Mouse (Mus musculus): Measurements from ENCODE around the gene Srpr. TPM values are rescaled to one million over a fixed set of nuclear protein-coding genes. Genes with fewer than 3 reads are reported as not detected.

The Srpr gene
- total RNA-seq, 2 experiments from 2014 or later, result 60.7 to 69.9 TPM

DNA sequence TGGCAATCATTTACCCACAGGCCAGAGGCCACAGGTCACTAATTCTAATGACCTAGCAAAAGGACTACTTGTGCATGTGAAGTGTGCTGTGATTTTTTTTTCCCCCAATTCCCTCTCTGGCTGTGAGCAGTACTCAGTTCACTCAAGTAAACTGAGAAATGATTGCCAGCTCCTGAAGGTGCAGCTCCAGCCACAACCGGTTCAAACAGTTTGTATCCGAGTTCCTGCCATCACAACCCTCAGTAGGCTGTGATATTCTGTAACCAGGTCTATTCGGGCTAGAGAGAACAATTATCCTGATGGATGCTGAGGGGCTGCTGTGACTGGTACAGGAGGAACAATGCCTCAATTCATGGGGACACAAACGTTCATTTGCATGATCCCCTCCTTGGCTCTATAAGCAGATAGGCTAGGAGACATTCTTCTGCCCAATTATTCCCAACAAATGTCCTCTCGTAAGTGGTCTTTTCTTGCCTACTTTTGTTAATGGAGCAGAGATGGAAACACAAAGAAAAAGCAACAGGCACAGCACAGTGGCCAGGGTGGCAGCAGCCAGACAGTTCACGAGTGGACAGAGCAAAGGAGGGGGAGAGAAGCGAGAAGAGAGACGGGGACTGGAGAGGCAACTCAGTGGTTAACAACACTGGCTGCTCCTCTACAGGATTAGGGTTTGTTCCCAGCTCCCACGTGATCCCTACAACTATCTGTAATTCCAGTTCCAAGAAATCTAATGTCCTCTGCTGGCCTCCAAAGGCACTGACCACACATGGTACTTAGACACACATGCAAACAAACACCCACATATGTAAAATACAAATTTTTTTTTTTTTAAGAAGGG, 33.0 kb upstream of the Srpr start:
- no peak for DNase-seq (ENCODE audit: extremely low spot score in 1 of 2, low spot score in 2 of 2)
- Histone ChIP-seq H3K27ac (peak overlapping the region; percentile 67), H3K4me3 (no peak overlapping the region)
- TF ChIP-seq CTCF (IDR thresholded peaks at IDR 0.05), result no peak; the same call in 1 of the 2 replicates
- intact Hi-C loops (cut with DNase I), result loop anchor here (2.0 to 10.0 kb wide), 3 partner anchors 134 to 1902 kb away; no protein-coding TSS in a partner anchor

DNA sequence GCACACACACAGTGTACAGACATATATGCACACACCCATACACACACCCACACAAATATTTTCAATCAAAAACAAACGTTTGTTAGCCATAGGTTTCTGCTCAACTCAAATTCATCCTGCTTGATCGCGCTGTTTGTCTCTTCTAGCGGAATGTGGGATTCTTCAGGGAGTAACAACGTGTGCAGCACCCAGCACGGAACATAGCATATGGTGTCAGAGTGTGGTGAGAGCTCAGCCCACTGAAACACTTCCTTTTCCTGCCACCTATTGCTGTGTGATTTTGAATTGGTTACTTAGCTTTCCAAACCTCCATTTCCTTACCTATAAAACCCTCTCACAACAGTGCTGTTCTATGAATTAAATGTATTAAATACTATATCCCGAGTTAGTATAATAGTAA, 29.9 kb upstream of the Srpr start:
- no peak overlapping the region for H3K27ac ChIP-seq
- H3K4me3 ChIP-seq, result no peak overlapping the region
- intact Hi-C loops (cut with DNase I), result no loop called here
- TF ChIP-seq CTCF (IDR thresholded peaks at IDR 0.05), result no peak
- DNase-seq (ENCODE audit: extremely low spot score in 1 of 2, low spot score in 2 of 2), result no peak

- no peak overlapping the region for H3K27ac ChIP-seq
- no peak overlapping the region for H3K4me3 ChIP-seq
- intact Hi-C loops (cut with DNase I), result no loop called here
- TF ChIP-seq CTCF (IDR thresholded peaks at IDR 0.05), result no peak
- no peak for DNase-seq (ENCODE audit: extremely low spot score in 1 of 2, low spot score in 2 of 2)
Observed at GRCm38 (mm10) chr9:35173331-35173730, 26.6 kb upstream of the Srpr start.

DNA sequence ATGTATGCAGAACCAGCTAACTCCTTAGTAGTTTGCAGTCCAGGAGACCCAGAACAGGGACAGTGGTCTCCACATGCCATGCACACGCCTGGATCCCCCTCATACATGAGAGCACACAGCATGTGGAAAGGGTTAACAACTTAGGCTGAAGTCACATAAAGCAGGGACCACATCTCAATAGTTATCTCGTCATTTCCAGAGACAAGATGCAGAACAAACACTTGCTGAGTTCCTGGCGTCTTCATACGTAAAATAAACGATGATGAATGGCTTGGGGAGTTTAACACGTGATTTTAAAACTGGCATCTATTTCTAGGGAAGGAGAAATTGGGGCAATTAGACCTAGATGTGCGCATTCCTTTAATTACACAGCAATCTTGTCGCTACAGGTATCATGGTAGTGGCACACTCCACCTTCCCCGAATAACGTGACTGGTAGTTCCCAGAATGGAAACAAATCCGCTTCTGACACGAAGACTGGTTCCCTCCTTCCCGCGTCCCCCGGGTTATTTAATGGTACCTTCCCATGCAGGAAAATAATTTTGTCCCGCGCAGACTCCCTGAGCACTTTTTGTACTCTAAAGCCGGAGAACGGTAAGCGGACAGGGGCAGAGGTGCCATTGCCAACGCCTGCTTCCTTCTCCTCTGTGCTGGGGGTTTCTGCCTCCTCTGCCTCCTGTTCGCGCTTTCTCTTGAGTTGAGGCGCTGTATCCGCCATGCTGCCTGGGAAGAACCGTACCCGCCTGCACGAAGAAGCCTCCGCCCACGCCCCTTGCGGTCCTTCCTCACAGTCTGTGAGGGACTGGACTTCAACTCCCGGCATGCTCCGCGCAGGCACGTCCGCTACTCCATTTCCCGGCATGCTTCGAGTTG, 24.5 kb upstream of the Srpr start, which contains the start of gene Dcps:
TSS of gene Dcps (minus strand) at position 811 of the 873 bp plus-strand sequence.
- Histone ChIP-seq H3K27ac (peak within 1 kb of the TSS; percentile 98), H3K4me3 (peak within 1 kb of the TSS; percentile 72)
- no peak for TF ChIP-seq CTCF (IDR thresholded peaks at IDR 0.05)
- intact Hi-C loops (cut with DNase I), result loop anchor here (2.0 kb wide), 1 partner anchor 35 kb away; the partner anchor contains the start of gene Foxred1
- peak; percentile 96 to 97 for DNase-seq (ENCODE audit: extremely low spot score in 1 of 2, low spot score in 2 of 2)

DNA sequence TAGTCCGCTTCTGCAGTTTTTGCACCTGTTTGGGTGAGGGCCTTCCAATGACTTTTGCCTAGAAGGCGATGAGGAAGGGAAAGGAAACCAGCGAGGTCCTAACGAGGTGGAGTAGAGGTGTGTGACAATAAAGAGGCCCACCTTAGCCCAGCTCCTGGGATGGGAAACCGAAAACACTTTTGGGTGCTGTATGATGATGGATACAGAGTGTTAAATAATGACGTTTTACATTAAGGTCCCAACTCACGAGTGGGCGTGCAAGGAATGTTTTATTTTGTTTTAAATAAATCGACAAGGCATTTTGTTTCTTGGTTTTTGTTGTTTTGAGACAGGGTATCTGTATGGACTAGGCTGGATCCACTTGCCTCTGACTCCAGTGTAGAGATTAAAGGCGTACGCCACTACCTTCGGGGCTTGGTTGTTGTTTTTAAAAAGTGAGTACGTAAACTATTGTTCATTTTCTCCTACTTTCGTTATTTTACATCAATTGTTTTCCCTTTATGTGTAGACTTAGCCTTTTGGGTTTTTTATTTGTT, 23.8 kb upstream of the Srpr start:
- Histone ChIP-seq H3K27ac (peak overlapping the region; percentile 98), H3K4me3 (peak overlapping the region; percentile 72)
- intact Hi-C loops (cut with DNase I), result loop anchor here (2.0 kb wide), 1 partner anchor 35 kb away; the partner anchor contains the start of gene Foxred1
- TF ChIP-seq CTCF (IDR thresholded peaks at IDR 0.05), result no peak
- no peak for DNase-seq (ENCODE audit: extremely low spot score in 1 of 2, low spot score in 2 of 2)

- TF ChIP-seq CTCF (IDR thresholded peaks at IDR 0.05), result no peak
- intact Hi-C loops (cut with DNase I), result no loop called here
- H3K27ac ChIP-seq, result no peak overlapping the region
- no peak for DNase-seq (ENCODE audit: extremely low spot score in 1 of 2, low spot score in 2 of 2)
- H3K4me3 ChIP-seq, result no peak overlapping the region
Observed at GRCm38 (mm10) chr9:35182832-35183231, 17.1 kb upstream of the Srpr start.

- no peak for TF ChIP-seq CTCF (IDR thresholded peaks at IDR 0.05)
- intact Hi-C loops (cut with DNase I), result no loop called here
- Histone ChIP-seq H3K4me3 (no peak overlapping the region), H3K27ac (no peak overlapping the region)
- no peak for DNase-seq (ENCODE audit: extremely low spot score in 1 of 2, low spot score in 2 of 2)
Observed at GRCm38 (mm10) chr9:35183359-35183758, 16.6 kb upstream of the Srpr start.

GRCm38 (mm10) chr9:35186430-35186829, 13.5 kb upstream of the Srpr start:
- no peak for DNase-seq (ENCODE audit: extremely low spot score in 1 of 2, low spot score in 2 of 2)
- Histone ChIP-seq H3K27ac (no peak overlapping the region), H3K4me3 (no peak overlapping the region)
- intact Hi-C loops (cut with DNase I), result no loop called here
- no peak for TF ChIP-seq CTCF (IDR thresholded peaks at IDR 0.05)

GRCm38 (mm10) chr9:35187351-35187903, 12.5 kb upstream of the Srpr start:
- H3K27ac ChIP-seq, result no peak overlapping the region
- no peak for TF ChIP-seq CTCF (IDR thresholded peaks at IDR 0.05)
- H3K4me3 ChIP-seq, result no peak overlapping the region
- intact Hi-C loops (cut with DNase I), result no loop called here
- DNase-seq (ENCODE audit: extremely low spot score in 1 of 2, low spot score in 2 of 2), result no peak

DNA sequence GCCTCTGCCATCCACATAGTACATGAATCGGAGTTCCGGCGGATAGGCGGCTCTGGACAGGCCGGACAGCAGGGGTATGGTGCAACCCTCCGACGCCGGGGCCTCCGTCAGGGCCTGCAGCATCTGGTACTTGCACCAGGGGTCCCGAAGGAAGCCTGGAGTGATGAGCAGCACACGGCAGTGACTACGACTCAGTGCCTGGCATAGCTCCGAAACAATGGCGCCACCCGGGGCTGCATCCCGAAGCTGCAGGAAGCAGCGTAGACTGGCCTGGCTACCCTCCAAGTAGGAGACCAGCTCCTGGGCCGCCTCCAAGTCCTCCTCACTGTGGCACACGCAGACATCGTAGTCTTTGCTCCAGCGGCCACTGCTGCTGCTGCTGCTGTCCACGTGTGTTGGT, 11.3 kb upstream of the Srpr start:
- Histone ChIP-seq H3K27ac (no peak overlapping the region), H3K4me3 (no peak overlapping the region)
- intact Hi-C loops (cut with DNase I), result no loop called here
- TF ChIP-seq CTCF (IDR thresholded peaks at IDR 0.05), result no peak; the same call in 1 of the 2 replicates
- DNase-seq (ENCODE audit: extremely low spot score in 1 of 2, low spot score in 2 of 2), result peak; percentile 42 to 43

GRCm38 (mm10) chr9:35192983-35193542, 6.9 kb upstream of the Srpr start:
- H3K4me3 ChIP-seq, result no peak overlapping the region
- H3K27ac ChIP-seq, result no peak overlapping the region
- no peak for DNase-seq (ENCODE audit: extremely low spot score in 1 of 2, low spot score in 2 of 2)
- no peak for TF ChIP-seq CTCF (IDR thresholded peaks at IDR 0.05)
- intact Hi-C loops (cut with DNase I), result no loop called here

Measured in left cerebral cortex, adult 2 months (tissue).